Mouse (Mus musculus): ENCODE data around the gene Gria4.
"Not testable (repeated sequence)": the region's sequence is repeated elsewhere in the genome, so short reads cannot be mapped to it uniquely, and the experiment has no call there.

The Gria4 gene

GRCm38 (mm10) chr9:4555415-4555959 lies 240.5 kb downstream of the Gria4 start:
- DNase-seq (ENCODE audit: low spot score), result no peak

- DNase-seq (ENCODE audit: low spot score), result no peak
Observed at GRCm38 (mm10) chr9:4539218-4539617, 256.8 kb downstream of the Gria4 start.

DNA sequence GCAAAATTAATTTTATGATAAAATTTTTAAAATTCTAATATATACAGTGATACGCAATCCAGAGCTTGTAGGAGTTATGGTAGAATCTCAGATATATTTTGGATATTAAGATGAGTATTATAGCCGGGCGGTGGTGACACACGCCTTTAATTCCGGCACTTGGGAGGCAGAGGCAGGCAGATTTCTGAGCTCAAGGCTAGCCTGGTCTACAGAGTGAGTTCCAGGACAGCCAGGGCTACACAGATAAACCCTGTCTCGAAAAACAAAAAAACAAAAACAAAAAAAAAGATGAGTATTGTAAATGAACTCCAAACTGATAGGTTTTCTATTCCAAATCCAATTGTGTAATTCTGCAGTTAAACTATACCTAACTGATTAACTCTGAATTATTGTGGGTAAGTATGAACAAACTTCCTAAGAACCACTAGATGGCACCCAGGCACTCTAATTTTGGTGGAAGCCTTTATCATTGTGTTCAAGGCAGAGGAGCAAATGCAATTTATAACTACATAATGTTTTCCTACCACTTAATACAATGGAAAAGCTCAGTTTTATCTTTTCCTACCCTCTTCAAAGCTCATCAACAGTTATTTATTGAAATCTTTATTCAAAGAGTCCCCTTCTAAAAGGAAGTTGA lies 259.4 kb downstream of the Gria4 start:
- DNase-seq (ENCODE audit: low spot score), result no peak

DNA sequence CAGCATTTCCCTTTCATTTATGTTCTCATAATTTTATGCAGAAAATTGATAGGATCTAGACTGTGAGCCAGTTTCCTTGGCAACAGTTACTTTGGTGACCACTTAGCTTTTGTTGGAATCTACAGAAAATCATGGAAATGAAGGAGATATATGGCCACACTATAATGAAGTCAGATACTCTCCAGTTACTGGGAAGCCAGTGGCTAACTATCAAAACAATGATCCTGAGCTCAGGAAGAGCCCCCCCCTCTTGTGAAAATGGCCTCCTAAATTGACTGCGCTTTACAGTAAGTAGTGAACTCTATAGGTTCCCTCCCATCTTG lies 281.5 kb downstream of the Gria4 start:
- DNase-seq (ENCODE audit: low spot score), result no peak

DNA sequence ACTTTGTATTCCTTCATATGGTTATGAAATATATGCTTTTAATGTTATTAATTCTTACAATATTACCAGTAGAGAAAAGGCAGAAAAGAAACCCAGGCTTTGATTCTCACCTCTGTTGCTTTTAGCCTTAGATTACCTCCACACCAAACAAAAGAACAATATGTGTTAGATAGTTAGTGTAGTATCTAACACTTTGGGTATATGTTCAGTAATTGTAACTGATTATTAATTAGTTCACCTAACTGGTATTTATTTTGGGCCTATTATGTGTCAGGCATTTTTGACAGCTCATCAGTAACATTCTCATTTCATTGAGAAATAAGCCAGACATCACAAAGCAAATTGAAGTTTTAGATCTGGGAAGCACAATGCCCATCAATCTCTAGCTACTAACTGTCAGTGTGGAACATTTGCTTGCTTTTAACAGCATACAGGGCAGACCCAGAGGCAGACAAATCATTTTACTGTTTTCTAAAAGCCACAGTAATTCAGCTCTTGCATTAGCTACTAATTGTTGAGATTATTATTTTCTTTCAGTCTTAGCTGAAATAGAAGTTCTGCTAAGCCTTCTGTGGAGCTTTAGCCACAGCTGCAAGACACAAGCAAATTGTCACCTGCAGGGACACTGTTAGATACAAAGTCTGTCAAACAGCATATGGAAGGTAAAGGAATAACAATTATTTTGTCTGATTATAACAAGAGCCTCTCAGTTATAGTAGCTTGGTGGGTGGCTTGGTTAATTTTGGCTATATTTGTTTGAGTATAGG lies 282.1 kb downstream of the Gria4 start:
- DNase-seq (ENCODE audit: low spot score), result no peak

DNA sequence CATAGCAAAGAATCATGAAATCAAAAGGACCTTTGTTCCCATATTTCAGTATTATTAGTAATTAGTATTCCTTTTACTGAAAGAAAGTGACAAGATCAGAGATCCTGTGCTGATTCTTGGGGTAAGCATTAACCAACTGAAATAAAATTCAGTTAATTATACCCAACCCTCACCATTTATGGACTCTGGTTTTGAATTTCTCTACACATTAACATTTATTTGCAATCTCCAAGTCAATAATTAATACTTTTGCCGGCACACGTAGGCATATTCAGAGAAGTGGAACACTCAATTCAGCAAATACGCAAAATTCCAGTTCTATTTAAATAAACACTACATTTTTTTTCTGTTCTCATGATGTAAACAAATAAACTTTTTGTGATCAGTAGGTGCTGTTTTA lies 289.9 kb downstream of the Gria4 start:
- no peak for DNase-seq (ENCODE audit: low spot score)

DNA sequence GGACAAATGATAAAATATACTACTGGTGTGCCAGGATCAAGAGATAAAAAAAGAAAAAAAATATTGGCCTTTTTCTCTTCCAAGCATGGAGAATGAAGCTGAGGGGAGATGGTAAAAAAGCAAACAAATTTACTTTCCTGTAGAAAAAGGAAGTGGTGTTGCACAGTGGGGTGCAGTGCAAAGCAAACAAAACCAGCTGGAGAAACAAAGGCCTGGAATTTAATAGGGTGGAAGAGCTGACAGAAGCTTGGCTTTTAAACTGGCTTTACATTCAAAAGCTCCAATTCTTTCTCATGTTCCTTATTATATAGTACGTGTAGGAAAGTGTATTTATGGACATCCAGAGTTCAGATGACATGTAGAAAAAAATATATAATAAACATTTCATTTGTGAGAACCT lies 290.9 kb downstream of the Gria4 start:
- DNase-seq (ENCODE audit: low spot score), result no peak

DNA sequence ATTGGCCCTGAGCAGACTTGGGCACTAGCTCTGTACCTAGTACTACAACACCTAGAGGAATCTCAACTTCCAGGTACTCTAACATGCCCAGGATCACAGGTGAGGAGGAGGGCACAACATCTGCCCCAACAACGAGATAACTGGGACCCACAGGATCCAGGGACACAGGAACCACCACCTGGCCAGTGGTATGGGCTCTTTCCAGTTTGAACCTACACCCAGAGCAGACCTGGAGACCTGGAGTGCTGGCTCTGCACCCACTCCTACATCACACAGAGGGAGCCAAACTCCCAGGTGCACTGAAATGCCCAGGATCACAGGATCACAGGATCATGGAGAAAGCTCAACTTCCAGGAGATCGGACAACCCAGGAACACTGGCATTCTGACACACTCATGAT lies 309.6 kb downstream of the Gria4 start:
- no peak for DNase-seq (ENCODE audit: low spot score)

DNA sequence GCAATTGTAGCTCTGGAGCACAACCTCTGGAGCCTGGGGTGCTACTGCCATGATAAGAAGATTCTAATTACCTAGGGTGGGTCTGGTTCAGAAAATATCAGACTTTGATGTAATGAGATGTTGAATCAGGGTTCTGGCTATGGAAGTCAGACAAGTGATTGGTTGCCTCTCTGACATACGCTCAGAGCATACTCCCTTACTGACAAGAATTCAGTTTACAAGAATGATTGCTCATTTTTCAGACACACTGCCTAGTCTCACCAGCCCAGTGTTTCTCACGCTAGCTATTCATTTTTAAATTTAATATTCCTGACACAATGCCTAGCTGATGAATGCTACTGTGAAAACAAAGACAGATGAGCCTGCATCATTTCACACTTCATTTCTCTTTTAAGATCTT lies 311.5 kb downstream of the Gria4 start:
- DNase-seq (ENCODE audit: low spot score), result no peak

GRCm38 (mm10) chr9:4470791-4471190 lies 325.2 kb downstream of the Gria4 start:
- no peak for DNase-seq (ENCODE audit: low spot score)

DNA sequence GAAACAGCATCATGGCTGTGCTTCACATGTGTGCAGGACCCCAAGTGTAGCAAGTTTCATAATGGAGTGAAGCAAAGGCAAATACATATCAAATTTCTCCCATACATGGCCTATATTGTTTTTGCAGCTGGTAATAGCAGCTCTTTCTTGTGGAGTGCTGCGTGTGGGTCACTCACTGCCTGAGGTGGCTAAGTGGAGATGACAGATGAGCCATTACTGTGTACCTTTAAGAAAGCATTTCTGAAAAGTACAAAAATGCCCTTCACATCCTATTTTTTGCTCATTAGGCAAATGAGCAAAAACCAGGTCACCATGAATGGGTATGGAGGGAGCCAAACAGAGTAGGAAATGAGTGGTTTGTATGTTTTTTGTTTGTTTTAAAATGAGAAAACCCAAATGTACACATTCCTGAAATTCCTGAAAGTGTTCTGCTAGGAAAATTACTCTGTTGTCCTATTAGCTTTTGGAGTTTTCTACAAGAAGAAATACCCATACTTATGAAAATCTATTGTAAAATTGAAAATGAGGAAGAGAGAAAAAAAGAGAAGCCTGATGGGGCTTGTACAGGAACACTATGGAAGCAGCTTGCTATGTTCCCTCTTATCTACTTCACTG lies 336.5 kb downstream of the Gria4 start:
- DNase-seq (ENCODE audit: low spot score), result no peak

DNA sequence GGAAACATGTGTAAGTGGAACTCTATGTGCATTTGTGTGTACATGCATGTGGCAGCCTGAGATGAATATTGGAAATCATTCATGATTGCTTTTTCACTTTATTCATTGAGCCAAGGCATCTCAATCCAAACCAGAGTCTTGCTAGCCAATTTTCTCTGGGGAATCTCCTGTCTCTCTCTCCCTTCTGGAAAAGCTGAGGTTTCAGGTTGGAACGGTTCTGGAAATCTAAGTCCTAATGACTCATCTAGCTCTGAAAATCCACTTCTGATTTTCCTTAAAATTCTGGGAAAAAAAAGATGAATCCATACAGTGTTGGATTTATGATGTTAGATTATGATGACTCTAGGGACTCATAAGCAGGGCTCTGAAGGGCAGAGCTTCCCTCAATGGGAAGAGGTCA lies 337.8 kb downstream of the Gria4 start:
- DNase-seq (ENCODE audit: low spot score), result no peak

- DNase-seq (ENCODE audit: low spot score), result no peak
Observed at GRCm38 (mm10) chr9:4457644-4458043, 338.4 kb downstream of the Gria4 start.

GRCm38 (mm10) chr9:4442908-4443307 lies 353.1 kb downstream of the Gria4 start:
- peak; percentile 8 for DNase-seq (ENCODE audit: low spot score)

DNA sequence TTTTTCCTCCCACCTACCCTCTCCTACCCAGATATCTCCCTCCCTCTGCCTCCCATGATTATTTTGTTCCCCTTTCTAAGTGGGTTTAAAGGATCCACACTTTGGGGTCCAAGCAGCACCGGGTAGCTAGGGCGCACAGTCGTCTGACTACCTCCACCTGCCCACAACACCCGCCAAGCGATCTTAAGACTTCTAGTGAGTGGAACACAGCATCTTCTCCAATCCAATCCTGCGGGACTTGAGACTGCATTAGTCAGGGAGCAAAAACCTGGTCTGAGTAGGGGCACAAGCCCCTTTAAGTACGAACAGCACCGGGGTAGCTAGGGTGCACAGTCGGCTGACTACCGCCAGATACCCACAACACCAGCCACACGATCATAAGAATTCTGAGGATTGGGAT lies 395.2 kb downstream of the Gria4 start:
- not testable (repeated sequence) for DNase-seq (ENCODE audit: low spot score)

- no peak for DNase-seq (ENCODE audit: low spot score)
Observed at GRCm38 (mm10) chr9:4376640-4377120, 419.4 kb downstream of the Gria4 start.

- peak; percentile 95 for DNase-seq (ENCODE audit: low spot score)
Observed at GRCm38 (mm10) chr9:4375828-4376639, 420.0 kb downstream of the Gria4 start, which contains the start of gene Msantd4. TSS of gene Msantd4 (plus strand) at chr9:4376562.
